Mouse (Mus musculus) layer of hippocampus, postnatal 14 days (tissue): ENCODE results near the gene Gcm2. TPM values are rescaled to one million over a fixed set of nuclear protein-coding genes. Genes with fewer than 3 reads are reported as not detected.

Source experiments
- DNase-seq, 2 experiments: peaks; one replicate each; pipeline ENCODE4 v3.0.0; 2021 to 2022; ENCODE audit warnings: low spot score in 2 of 2, mixed read lengths in 1 of 2
- long read RNA-seq, 2 experiments: library from polyadenylated mRNA; stranded (forward); transcript quantifications; one replicate each; pipeline ENCODE4 v2.0.0; 2021
- total RNA-seq, 2 experiments: library from RNA; stranded (reverse); gene quantifications; 2 replicates each; pipeline ENCODE4 v1.2.3; 2021

Gcm2 gene
- total RNA-seq: not detected
- long read RNA-seq, experiment 1: 0 reads
- long read RNA-seq, experiment 2: 0 reads

GRCm38 (mm10) chr13:41110935-41111334 lies at the start of gene Gcm2:
Gene Gcm2, minus strand, starts transcription at chr13:41111035.
- no peak for DNase-seq

- DNase-seq: no peak
These were observed 47.6 kb upstream of the Gcm2 start for GRCm38 (mm10) chr13:41158426-41158825.

DNA sequence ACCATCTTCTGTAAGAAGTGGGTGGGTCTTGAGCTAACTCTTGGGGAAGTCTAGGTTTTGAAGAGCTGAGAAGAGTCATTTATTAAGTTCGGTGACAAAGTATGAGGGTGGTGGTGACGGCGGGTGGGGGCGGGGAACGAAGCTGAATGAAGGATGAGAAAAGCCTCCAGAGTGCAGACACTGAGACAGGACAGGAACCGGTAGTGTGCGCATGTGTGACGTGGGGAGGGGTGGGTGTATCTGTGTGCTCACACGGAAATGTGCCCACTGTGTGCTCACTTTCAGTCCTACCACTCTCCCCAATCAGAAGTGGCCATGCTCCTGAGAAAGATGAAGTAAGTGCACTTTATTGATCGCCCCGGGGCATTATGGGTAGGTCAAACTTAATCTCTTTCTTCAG lies 42.3 kb upstream of the Gcm2 start:
- DNase-seq: no peak

DNA sequence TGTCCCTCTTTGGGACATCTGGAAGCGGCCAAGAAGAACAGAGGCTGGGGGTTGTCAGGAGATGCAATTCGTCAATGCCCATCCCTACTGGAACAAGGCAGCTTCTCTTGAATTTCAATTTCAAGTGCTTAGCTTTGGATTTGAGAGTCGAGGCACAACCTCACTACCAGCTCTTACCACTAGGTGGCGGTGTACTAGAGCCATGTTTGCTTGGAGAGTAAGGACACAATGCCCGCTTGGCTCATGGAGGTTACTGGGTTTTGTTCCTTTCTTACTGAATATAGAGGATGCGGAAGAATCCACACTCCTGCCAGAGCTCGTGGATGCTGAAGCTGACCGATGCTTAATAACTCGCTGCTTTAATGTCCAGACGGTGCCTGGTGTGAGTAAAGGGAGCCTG lies 35.4 kb upstream of the Gcm2 start:
- peak; percentile 51 to 67 for DNase-seq

- DNase-seq: no peak
These were observed 34.7 kb upstream of the Gcm2 start for GRCm38 (mm10) chr13:41145433-41145970.

GRCm38 (mm10) chr13:41134901-41135300 lies 24.1 kb upstream of the Gcm2 start:
- DNase-seq: peak; percentile 27 to 62

- no peak for DNase-seq
These were observed 18.2 kb upstream of the Gcm2 start for GRCm38 (mm10) chr13:41129061-41129460.

DNA sequence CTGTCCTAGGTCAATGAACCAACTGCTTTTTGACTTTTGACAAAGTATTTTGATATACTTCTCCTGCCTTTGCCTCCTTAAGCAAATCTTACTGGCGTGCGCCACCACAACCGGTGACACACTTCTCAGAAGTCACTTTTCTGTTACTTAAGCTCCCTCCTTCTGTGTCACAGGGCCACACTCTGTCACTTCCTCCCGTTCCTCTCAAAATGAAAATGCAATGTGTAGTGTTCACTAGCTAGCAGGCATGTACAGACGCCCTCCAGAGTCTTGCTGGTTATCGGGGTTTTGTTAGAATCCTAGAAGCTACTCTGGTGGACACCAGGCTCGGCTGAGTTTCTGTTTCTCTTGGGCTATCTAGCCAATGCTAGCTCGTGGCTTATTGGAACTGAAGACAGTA lies 17.5 kb upstream of the Gcm2 start:
- DNase-seq: no peak

GRCm38 (mm10) chr13:41123666-41124225 lies 12.9 kb upstream of the Gcm2 start:
- DNase-seq: no peak

GRCm38 (mm10) chr13:41119152-41119945 lies 8.5 kb upstream of the Gcm2 start:
- DNase-seq: no peak

GRCm38 (mm10) chr13:41113940-41114339 lies 3.1 kb upstream of the Gcm2 start, which contains the start of gene Sycp2l:
Gene Sycp2l, plus strand, starts transcription at chr13:41114307.
- DNase-seq: no peak

- no peak for DNase-seq
These were observed 5.3 kb downstream of the Gcm2 start for GRCm38 (mm10) chr13:41105541-41105940.

DNA sequence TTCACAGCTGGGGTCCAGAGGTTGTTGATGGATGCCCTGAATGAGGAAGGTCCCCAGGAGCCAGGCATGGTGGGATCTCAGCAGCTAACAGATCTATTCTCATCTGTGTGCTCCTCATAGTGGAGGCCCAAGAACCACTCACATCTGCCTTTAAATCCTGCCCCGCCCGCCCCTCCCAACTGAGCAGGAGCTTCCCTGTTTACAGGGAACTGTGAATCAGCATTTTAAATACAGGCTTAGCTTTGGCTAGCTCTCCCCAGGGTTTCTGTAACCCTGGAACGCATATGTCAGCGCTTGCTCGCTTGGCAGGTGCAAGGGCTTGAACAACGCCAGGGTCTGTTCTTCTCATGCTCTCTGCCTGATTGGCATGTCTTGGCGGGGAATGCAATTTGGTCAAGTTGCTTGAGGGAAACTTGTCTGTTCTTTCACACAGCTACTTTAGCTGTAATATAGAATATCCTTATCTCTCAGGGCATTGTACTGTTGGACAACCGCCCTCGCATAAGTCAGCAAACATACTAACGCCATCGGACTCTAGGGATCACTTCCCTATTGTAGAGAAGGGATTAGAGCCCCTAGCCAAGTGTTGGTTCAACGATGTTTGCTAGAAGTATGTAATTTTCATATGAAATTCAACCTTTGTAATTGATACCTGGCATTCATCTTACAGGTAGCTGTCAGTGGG lies 6.9 kb downstream of the Gcm2 start:
- no peak for DNase-seq

DNA sequence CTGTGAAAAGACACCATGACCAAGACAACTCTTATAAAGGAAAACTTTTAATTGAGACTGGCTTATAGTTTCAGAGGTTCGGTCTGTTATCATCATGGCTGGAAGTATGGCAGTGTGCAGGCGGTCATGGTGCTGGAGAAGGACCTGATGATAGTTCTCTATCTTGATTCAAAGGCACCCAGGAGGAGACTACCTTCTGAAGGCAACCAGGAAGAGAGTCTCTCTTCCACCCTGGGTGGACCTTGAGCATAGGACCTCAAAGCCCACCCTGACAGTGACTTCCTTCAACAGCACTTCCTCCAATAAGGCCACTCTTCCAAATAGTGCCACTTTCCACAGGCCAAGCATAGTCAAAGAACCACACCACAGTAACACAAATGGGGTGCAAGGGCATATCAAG lies 10.8 kb downstream of the Gcm2 start:
- DNase-seq: no peak

DNA sequence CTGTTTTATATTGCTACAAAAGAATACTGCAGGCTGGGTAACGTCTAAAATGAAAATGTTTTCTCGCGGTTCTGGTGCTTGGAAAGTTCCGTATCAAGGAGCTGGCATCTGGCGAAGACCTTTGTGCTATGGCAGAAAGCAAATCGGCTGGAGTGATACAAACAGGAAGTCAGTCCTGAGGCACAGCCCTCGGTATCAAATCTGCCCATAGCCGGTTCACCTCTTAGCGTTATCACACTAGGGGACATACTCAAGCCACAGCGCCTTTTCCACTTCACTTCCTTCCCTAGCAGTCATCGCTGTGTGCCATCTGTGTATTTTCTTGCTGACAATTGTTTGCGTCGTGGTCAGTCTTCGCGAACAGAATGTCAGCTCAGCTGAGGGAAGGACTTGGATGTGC lies 12.5 kb downstream of the Gcm2 start:
- DNase-seq: no peak

GRCm38 (mm10) chr13:41097324-41098058 lies 13.3 kb downstream of the Gcm2 start:
- no peak for DNase-seq

DNA sequence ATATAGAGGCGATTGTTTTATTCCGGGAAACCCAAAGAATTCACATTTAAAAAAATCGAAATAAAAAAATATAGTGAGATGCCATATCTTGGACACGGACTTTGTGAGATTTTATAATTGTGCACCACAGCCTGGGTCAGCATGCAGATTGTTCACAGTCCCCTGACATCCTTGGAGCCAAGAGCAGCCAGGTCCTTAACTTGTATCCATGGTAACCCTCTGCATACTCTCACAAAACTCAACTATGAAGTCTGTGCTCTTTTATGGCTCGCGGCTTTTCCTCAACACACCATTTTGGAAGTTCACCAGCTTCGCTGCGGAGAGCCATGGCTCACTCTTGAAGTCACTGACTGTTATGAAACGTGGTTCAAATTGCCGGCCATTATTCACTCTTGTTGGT lies 16.7 kb downstream of the Gcm2 start:
- DNase-seq: no peak

- no peak for DNase-seq
These were observed 19.6 kb downstream of the Gcm2 start for GRCm38 (mm10) chr13:41091271-41091670.

- no peak for DNase-seq
These were observed 22.1 kb downstream of the Gcm2 start for GRCm38 (mm10) chr13:41088746-41089145.

DNA sequence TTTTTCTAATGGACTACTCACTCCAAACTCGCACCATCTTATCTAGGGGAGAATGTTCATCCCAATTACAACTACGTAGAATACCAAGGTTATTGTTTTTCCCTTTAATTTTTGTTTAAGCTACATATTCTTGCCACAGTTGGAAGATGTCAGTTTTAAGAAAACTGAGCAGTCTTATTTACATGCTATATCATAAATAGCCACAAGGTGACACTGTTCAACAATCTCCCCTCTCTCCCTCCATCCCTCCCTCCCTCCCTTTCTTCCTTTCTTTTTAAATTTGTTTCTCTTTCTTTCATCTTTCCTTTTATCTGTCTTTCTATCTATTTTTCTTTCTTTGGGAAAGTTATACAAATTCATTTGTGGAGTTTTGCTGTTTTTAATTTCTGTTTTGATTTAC lies 25.7 kb downstream of the Gcm2 start:
- DNase-seq: no peak

DNA sequence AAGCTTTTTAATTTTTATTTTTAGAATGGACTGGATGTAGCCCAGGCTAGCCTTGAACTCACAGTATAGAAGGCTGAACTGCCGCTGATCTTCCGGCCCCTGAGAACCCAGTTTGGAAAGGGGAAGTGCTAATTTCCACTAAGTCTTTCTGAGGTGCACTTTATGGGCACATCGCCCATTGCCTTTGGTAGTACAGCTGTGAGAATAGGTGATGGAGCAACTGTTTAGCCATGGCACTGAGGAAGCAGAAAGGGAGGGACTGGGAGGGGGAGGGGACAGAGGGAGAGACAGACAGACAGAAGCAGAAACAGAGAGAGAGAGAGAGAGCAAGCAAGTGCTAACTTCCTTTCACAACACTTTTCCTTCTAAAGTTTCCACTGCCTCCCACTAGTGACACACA lies 26.3 kb downstream of the Gcm2 start:
- DNase-seq: no peak
